Mouse (Mus musculus) T-helper 2 cell (primary cell): ENCODE results near the gene Tipin.

Experiments used
- in situ Hi-C: fragments of 300-600 bp; cut with MboI, MseI; formaldehyde crosslinking; loops from one replicate; pipeline ENCODE4 v1.15.1; 2025; ENCODE audit warnings: high pct_unique_total_duplicates

Tipin gene

DNA sequence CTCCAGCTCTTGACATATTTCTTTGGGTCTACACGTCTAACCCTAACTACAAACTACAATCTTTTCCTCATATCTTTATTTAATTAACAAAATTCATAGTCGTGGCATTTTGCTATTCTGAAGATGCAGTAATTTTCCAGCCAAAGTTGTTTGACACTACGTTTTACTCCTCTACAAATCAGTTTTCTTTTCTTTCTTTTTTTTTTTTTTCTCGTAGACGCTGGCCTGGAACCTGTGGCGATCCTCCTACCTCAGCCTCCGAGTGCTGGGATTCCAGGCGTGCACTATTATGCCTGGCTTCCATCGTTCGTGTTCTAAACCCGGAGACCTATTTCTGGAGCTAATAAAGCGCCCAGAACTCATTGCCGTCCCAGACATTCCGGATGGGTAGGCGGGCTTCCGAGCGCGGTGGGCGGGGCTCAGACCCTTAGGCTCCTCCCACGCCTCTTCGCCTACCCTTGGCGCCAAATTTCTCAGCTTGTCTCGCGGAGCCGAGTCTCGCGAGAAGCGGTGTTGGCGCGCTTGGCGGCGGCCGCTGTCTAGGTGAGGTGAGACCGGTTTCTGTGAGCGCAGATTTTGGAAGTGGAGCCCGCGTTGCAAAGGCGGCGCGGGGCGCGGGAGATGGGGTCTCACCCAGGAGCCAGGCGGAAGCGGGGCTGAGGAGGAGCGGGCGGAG lies at the start of gene Tipin:
Gene Tipin (plus strand): TSS at position 477 of the 676 bp plus-strand sequence.
- in situ Hi-C loops, result no loop called here

DNA sequence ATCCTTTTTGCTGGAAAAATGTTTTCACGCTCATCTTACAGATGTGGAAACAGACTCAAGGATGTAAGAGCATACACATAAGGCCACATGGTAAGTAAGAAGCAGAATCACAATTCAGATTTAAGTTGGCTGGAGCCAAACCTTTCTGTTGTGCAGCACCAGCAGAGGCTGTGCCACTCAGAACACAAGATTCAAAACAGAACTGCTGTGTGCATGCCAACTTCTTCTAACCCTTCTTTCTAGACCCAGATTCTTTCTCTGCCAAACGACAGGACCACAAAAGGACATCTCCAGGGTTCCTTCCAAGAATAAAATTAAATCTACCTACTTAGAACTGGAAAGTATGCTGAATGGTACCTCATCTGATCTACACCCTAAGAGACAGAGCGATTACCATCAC lies 49.7 kb upstream of the Tipin start:
- in situ Hi-C loops, result no loop called here

DNA sequence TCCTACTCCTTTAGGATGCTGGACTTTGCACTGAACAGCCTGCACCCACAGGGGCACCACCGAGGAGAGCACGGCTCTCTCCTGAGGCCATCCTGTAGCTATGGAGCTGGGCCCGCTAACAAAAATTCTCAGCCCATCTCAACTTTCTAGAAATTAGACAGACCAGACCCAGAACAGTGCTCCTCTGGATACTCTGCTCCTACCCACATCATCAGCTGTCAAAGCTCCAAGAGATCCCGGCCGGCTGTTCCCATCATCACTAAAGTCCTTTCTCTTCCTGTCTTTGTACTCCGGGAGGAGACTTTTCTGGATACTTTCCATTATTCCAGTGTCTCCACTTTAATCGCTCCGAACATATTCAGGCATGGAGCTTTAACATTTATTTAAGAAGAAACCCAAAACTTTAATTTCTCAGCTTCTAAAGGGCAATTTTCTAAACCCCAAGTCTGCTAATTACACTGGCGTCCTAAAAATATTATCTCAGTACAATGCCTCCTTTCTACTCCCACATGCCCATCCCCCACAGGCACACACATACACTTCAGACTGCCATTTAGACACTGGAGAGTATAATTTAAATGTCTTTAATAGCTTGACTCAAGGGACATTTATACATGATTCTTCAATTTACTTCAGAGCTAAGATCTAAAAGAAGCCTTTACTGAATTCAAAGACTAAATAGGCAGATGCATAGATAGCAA lies 49.0 kb upstream of the Tipin start:
- in situ Hi-C loops, result no loop called here

DNA sequence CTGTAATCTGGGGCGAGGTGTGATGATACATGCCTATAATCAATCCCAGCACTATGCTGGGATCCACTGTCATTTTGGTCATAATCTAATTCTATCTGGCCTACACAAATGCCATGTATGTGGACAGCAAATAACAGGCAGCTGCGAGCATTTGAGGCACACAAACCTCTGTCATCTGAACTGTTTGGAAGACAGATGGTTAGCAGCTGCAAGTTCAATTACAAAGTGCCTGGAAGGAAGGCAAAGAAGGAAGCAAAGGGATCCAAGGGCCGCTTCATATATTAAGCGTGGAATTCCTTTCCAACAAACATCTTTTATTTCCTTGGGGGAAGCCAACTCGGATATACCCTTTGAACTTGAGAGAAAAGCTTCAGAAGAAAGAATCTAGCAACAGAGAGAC lies 47.7 kb upstream of the Tipin start:
- in situ Hi-C loops, result no loop called here

DNA sequence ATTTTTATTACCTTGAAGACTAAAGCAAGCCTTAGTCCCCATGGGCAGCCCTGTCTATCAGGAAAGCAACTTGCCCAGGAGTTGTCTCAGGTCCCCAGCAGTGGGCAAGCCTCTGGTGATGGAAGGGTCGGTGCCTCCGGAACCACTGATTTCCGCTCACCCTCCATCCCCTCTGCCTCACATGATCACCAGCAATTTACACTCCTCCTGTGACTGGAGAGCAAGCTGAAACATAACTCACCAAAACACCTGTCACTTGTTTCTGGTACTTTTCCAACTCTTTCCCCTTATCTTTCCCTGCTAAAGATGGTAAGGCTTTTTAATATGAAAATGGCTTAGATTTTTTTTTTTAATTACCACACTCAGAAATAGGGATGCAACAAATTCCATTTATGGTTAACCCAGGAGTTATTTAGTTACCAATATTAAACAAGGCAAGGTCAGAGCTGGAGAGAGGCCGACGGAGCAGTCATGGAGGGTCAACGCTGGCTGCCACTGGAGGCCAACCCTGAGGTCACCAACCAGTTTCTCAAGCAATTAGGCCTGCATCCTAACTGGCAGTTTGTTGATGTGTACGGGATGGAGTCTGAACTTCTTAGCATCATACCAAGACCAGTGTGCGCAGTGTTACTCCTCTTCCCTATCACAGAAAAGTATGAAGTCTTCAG lies 46.5 kb upstream of the Tipin start, which contains the start of gene Uchl4:
Gene Uchl4 (plus strand): TSS at position 434 of the 668 bp plus-strand sequence.
- in situ Hi-C loops, result no loop called here

DNA sequence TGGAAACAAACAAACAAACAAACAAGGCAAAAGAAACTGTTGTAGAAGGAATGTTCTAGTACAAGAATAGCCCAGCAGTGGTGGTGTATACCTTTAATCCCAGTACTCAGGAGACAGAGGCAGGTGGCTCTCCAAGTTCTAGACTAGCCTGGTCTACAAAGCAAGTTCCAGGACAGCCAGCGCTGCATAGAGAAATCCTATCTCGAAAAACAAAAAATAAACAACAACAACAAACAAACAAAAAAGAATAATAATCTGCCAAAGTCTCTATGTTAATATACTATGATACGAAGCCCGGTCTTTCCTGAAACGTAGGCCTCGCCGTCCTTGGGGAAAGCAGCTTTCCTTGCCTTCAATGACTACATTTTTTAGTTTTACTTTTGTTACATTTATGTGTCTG lies 45.3 kb upstream of the Tipin start:
- in situ Hi-C loops, result no loop called here

DNA sequence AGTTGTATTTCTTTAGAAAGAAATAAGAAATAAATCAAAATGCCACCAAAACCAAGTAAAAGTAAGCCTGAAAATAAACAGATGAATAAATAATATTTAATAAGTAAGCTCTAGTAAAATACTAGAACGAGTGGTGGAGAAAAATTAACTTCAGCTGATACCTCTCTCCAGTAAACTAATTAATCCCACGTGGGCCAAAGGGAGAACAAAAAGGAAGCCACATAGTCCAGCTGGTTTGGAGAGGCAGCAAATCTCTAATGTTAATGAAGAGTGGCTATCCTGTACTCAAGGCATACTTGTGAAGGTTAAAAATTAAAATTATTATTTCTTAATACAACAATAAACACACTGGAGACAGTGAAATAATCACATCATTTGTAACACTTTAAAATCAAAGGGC lies 41.3 kb upstream of the Tipin start:
- in situ Hi-C loops, result no loop called here

DNA sequence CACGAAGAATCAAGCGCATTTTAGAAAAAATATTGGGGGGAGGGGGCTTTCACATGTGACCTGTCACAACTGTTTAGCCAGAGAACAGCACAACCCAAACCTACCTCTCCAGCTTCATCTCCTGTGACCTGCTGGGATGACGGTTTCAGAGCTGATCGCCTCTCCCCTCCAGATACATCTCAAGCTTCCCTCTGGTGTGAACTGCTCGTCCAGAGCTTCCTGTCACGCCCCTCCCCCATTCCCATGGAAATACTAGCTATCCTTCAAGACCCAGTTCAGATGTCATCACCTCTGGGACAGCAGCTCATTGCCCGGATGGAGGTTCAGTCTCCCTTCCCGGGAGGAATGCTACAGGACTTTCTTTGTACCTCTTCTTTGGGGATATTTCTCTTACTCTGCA lies 40.7 kb upstream of the Tipin start:
- in situ Hi-C loops, result no loop called here

DNA sequence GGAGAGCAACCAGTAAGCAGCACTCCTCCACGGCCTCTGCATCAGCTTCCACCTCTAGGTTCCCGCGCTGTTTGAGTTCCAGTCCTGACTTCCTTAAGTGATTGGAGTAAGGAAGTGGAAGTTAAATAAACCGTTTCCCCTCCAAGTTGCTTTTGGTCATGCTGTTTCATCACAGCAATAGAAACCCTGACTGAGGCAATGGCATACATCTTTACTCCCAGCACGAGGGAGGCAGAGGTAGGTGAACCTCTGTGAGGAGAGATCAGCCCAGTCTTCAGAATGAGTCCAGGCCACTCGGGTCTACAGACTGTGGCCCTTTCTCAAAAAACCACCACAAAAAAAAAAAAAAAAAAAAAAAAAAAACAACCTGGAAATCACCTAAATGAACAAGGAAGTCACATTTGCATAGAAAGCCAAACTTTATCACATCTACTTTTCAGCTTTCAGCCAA lies 39.0 kb upstream of the Tipin start:
- in situ Hi-C loops, result no loop called here

DNA sequence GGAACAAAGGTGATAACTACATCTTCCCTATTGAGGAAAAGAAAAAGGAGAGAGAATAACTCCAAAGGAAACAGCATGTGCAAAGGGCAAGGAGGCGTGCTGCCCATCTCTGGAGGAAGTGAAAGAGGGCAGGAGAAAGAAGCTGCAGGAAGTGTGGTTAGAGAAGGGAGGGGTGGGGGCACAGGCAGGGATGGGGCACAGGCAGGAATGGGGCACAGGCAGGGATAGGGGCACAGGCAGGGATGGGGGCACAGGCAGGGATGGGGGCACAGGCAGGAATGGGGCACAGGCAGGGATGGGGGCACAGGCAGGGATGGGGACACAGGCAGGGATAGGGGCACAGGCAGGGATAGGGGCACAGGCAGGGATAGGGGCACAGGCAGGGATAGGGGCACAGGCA lies 32.0 kb upstream of the Tipin start:
- in situ Hi-C loops, result no loop called here

DNA sequence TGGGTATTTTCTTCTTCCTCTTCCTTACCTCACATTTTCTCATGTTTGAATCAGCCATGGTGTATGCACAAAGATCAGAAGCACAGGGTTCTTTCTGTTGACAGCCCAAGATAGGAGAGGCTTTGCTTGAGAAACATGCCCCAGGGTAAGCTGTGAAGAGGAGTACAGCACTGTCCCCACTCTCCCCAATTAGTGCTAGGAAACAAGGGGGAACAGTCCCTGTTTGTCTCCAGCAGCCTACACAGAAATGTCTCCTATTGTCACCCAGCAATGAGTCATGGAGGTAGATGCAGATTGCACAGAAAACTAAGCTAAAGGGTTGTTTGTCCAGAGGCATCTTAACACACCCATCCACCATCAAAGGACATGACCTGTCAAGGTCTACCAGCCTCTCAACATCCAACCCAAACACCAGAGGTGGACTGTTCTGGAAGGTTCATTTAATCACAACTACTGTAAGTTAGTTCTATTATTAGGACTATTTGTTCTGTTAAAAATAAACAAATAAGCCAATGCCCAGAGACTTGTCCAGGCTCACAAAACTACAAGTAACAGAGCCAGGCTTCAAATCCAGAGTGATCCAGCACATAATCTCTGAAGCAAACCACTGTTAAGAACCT lies 31.2 kb upstream of the Tipin start:
- in situ Hi-C loops, result loop anchor here (25.0 kb wide), 1 partner anchor 863 kb away; the partner anchor contains the start of genes 2300009A05Rik and Map2k5

DNA sequence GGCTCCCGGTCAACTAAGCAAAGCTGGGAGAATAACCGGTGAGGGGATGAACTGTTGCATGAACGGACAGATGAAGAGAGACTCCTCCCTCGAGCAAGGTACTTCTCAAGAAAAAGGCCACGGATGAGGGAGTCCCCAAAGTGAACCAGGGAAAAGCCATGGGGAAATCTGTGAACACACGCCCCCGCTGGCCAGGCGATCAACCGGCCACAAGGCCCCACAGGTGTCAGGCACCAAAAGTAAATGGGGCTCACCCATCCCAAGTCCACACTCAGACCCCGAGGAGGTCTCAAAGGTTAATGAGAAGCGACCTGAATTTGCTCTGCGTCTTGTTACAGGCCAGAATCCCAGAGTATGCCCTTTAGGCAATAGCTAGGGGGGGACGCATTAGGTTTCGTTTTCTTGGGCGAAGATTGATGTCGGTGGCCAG lies 28.8 kb upstream of the Tipin start:
- in situ Hi-C loops, result loop anchor here (25.0 kb wide), 1 partner anchor 865 kb away; the partner anchor contains the start of genes 2300009A05Rik and Map2k5

DNA sequence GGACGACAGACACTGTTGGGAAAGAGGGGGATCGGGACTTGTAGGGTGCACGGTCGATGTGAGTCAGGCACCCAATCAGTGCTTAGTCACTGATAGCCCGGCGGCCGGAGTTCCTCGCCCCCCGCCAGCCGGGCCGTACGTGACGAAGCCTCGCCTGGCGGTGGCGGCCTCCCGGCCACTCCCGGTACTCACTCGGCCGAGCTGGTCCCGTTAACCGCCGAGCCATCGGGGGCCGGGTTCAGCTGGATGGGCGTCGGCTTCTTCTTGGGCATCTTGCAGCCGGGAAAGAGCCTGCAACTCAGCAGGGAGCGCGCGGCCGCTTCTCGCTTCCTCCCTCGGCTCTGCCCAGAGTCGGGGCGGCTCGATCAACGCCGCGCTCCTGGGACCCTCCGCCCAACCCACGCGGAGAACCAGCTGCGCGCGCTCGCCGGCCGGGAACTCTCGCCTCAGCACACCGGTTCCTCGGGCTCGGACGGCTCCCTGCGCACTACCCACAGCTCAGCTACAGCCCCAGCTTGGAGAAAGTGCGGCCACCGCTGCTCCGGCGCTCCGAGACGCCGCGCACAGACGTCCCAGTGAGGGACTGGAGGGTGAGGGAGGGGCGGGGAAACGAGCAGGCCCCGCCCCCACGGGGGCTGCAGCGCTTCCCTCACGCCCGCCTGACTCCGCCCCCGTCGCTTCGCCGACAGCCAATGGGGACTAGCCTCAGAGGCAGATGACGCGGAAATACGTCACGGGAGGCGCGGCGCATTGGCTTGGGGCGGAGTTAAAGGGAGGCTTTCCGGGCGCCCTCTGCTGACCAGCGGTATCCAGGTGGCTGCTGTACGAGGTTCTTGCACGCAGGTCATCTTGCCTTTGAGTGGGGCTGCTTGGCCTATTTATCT lies 28.1 kb upstream of the Tipin start, which contains the start of gene Map2k1:
Gene Map2k1 (minus strand): TSS at position 611 of the 884 bp plus-strand sequence.
- in situ Hi-C loops, result loop anchor here (25.0 kb wide), 1 partner anchor 866 kb away; the partner anchor contains the start of genes 2300009A05Rik and Map2k5

DNA sequence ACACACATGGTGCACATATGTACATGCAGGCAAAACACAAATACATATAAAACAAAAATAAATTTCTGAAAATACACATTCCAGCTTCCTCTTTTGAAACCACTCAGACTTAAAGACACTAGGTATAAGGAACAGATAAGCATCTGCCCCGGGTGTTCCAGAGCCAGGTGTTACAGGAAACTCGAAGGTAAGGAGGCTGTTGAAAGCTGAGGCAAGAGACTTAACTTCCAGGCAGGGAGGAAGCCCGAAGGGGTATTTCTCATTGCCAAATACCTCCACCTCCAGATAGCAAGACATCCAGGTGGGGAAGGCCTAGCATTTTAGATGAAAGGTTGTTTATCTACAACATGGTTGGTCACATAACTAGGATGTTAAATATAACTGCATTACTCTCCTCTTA lies 26.0 kb upstream of the Tipin start:
- in situ Hi-C loops, result loop anchor here (25.0 kb wide), 1 partner anchor 868 kb away; the partner anchor contains the start of genes 2300009A05Rik and Map2k5

DNA sequence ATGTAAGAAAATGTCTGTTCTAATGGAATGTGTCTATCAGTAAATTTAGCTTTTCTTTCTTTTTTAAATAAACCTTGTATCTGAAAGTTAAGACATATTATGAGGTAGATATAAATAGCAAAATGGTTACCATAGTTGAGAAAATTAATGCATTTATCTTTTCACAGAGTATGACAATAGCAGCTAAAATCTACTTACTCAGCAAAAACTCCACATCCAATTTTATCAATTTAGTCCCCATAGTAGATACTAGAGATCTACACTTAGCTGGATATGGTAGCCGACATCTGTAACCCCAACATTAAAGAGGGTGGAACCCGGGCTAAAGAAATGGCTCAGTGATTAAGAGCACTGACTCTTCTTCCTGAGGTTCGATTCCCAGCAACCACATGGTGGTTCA lies 25.2 kb upstream of the Tipin start:
- in situ Hi-C loops, result loop anchor here (25.0 kb wide), 1 partner anchor 869 kb away; the partner anchor contains the start of genes 2300009A05Rik and Map2k5

DNA sequence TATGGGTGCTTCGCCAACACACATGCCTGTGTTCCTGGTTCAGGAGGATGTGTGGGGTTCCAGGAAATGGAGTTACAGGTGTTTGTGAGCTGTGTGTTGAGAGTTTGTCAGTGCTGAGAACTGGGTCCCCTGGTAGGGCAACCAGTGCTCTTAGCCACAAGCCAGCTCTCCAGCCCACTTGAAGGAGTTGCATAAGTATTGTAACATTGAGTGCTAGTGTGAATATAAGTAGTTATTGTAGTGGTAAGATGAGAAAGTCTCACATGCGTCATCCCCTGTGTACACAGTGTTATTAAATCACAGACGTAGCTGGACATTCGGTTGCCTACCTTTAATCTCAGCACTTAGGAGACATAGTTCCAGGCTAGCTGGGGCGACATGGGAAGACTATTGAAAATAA lies 21.5 kb upstream of the Tipin start:
- in situ Hi-C loops, result loop anchor here (25.0 kb wide), 1 partner anchor 873 kb away; the partner anchor contains the start of genes 2300009A05Rik and Map2k5

DNA sequence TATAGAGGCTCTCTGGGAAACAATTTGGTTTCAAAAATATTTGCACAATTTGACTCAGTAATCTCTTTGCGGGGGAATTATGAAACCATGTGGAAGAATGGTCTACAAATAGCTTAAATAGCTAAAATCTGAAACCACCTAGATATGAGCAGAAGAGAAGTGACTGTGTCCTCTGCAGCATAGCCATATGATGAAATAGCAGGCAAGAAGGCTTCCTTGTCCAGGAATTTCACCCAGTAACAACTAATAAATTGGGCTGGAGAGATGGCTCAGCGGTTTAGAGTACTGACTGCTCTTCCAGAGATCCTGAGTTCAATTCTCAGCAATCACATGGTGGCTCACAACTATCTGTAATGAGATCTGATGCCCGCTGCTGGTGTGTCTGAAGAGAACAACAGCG lies 20.4 kb upstream of the Tipin start:
- in situ Hi-C loops, result loop anchor here (25.0 kb wide), 1 partner anchor 874 kb away; the partner anchor contains the start of genes 2300009A05Rik and Map2k5

DNA sequence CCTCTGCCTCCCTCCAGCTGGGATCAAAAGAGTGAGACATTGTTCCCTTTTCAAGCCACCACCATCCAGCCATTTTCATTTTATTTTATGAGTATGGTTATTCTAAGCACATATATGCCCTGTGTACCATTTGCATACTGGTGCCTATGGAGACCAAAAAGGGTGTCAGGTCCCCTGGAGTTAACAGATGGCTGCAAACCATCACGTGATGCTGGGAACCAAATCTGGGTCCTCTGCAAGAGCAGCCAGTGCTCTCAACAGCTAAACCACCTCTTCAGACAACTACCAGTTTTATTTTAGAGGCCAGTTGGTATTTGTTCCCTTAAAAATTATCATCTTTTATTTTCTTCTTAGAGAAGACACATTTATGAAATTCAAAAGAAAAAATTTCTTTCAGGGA lies 16.6 kb upstream of the Tipin start:
- in situ Hi-C loops, result loop anchor here (25.0 kb wide), 1 partner anchor 878 kb away; the partner anchor contains the start of genes 2300009A05Rik and Map2k5

DNA sequence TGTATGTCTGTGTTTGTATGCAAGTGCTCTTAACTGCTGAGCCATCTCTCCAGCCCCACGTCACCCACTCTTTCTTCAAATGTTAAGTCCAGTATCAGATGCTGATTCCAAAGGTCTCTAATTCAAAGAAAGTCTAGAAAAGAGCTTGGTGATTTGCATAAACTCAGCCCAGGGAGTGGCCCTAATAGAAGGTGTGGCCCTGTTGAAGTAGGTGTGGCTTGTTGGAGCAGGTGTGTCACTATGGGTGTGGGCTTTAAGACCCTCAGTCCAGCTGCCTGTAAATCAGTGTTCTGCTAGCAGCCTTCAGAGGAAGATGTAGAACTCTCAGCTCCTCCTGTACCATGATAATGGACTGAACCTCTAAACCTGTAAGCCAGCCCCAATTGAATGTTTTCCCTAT lies 14.2 kb upstream of the Tipin start:
- in situ Hi-C loops, result loop anchor here (25.0 kb wide), 1 partner anchor 880 kb away; the partner anchor contains the start of genes 2300009A05Rik and Map2k5

DNA sequence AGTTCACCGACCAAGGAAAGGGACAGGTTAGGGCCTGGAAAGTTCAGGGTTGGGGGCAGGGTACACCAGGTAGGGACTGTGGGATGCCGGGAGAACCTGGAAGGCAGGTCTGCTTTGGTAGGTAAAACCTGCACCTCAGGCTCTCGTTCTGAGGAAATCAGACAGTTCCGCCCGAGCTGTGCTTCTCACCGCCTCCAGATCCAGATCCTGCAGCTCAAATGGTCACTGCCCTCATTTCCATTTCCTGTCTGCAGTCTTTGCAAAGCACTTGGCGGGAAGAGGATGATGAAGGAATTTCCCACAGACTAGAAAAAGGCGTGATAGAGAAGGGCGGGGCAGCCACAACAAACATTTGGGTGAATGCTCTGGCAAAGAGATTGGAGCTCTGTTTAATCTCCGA lies 13.2 kb upstream of the Tipin start:
- in situ Hi-C loops, result loop anchor here (25.0 kb wide), 1 partner anchor 881 kb away; the partner anchor contains the start of genes 2300009A05Rik and Map2k5
